Mouse (Mus musculus) right cerebral cortex, postnatal 25 days (tissue): ENCODE measurements around the gene Plekha5.
"Not testable (repeated sequence)": the region's sequence is repeated elsewhere in the genome, so short reads cannot be mapped to it uniquely, and the experiment has no call there.

ENCODE experiments used
- DNase-seq: peaks from one replicate; pipeline ENCODE4 v3.0.0; 2022

The Plekha5 gene

DNA sequence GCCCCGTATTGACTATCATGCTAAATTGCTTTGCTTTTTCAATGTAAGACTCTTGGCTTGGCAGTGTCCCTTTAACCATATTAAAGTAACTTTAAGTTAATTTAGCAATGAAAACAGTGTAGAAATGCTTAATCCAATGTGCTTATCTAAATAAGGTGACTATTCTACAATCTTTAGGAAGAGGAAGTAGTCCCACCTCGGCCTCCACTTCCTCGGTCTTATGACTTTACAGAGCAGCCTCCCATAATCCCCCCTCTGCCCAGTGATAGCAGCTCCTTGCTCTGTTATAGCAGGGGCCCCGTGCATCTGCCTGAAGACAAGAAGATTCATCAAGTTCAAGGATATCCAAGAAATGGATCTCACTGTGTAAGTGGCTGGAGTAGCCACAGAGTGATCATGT is 156.3 kb downstream of the Plekha5 start:
- DNase-seq: no peak

GRCm38 (mm10) chr6:140586714-140587259 is 162.9 kb downstream of the Plekha5 start:
- no peak for DNase-seq

- no peak for DNase-seq
These were observed 167.5 kb downstream of the Plekha5 start for GRCm38 (mm10) chr6:140591331-140591730.

GRCm38 (mm10) chr6:140592713-140593112 is 168.9 kb downstream of the Plekha5 start:
- DNase-seq: no peak

GRCm38 (mm10) chr6:140593420-140594170 is 169.7 kb downstream of the Plekha5 start:
- DNase-seq: peak; percentile 34

GRCm38 (mm10) chr6:140595551-140595950 is 171.7 kb downstream of the Plekha5 start:
- not testable (repeated sequence) for DNase-seq

DNA sequence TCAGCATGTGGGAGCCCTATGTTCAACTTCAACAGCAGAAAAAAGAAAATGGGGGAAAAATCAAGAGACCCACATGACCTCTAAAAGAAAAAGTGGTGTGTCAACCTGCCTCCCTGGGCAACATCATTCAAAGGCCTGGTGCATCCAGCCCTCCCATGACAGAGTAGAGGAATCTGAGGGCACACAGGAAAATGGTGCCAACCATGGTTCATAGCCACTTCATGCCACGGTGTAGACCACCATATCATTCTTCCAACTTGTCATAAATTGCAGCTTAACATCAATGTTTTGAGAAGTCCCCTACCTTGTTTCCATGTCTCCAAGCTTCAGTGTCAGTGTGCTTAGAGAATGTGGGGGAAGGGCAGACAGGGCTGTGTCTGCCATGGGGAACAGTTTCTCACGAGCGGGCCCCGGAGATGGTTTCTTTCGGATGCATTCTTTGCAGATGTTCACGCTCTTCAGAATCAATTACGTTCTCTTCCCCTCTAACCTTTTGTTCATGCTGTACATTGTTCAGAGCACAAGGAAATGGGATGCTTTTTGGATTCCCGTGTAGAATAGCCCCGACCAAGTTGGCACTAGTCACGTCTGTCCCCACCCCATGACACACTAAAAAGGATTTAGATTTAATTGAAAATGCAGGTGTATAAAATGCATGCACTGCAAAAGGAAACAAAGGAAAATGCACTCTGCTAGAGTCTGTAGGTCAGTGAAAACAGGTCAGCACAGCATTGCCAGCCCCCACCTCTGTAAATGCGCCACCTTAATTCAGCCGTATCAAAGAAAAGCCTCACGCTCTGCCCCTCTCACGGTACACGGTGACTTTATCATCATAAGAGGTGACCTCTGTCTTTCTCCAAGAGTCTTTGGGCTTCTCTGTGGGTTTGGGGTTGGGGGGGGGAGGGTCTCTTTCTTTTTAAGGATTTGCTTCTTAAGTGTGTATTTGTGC is 173.8 kb downstream of the Plekha5 start:
- no peak for DNase-seq

DNA sequence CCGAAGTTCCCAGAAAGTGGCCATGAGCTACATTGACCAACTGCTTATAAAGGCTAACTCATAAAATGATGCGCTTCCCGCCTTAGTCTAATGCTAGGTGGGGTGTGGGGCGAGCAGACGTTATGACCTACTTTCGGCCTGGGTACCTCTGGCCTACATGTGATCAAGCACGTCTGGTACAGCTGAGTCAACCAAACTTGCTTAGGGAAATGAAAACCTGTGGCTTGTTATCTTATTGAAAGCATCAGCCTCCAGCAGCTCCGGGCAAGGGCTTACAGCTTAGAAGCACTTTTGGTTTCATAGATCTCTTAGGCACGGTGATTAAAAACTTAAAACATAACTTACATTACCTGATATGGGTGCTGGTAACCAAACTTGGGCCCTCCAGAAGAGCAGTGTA is 174.7 kb downstream of the Plekha5 start:
- no peak for DNase-seq

- DNase-seq: no peak
These were observed 175.5 kb downstream of the Plekha5 start for GRCm38 (mm10) chr6:140599337-140599736.

DNA sequence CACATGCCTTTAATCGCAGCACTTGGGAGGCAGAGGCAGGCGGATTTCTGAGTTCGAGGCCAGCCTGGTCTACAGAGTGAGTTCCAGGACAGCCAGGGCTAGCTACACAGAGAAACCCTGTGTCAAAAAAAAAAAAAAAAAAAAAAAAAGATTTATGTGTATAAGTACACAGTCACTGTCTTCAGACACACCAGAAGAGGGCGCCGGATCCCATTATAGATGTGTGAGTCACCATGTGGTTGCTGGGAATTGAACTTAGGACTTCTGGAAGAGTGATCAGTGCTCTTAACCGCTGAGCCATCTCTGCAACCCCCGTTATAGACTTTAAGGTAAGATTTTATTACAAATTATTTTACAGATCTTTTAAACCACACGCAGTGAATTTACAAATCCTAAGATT is 176.8 kb downstream of the Plekha5 start:
- DNase-seq: not testable (repeated sequence)

DNA sequence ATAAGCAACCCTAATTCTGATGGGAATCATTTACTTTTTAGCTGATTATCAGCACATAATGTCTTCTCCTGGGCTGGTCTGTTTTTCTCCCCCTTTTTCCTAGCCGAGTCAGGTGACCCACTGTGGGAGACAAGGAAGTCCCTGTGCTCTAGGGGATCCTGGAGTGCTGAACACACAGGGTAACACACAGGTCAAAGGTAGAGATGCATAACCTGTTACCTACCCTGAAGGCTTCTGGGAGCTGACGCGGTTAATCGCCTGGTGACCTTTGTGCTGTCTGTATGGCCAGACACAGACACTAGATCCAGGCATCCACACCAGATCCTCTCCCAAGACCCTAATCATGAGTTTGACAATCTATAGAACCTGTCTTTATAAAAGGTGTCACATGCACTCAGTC is 177.3 kb downstream of the Plekha5 start:
- DNase-seq: no peak

DNA sequence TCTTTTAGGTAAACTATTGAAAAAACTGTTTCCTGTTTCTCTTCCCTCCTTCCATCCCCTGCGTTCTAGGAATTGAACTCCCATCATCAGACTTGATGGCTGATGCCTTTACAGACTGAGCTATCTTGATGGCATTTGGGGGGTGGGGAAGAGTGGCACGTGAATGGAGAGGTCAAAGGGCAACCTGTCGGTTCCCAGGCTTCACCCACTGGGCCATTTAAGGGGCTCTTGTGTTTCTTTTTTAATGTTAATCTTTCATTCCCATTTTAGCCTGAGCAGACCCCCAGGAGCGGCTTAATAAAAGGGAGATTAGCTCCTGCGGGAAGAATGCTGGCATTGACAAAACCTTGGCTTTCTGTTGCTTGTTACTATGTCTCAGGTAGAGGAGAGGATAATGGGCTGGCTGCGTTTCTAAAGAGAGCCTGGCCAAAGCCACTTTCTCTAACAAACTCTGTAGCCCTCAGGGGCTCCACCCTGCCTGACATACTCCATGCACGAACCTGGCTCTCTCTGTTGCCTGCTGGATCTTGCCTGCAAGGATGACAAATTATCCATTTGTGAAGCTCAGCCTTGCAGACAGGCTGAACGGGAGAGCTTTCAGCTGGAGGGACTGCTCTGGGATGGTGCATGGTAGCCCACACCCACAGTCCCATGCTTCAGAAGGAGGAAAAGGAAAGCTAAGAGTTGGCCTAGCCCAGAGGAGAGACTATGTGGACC is 179.5 kb downstream of the Plekha5 start:
- DNase-seq: no peak

DNA sequence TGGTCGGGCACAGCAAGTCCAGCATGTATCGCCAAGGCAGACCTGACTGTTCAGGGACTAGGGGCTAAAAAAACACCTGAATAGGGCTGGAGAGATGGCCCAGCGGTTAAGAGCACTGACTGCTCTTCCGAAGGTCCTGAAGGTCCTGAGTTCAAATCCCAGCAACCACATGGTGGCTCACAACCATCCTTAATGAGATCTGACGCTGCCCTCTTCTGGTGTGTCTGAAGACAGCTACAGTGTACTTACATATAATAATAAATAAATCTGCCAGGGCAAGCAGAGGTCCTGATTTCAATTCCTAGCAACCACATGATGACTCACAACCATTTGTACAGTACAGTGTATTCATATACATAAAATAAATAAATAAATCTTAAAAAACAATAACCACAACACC is 181.3 kb downstream of the Plekha5 start:
- not testable (repeated sequence) for DNase-seq

DNA sequence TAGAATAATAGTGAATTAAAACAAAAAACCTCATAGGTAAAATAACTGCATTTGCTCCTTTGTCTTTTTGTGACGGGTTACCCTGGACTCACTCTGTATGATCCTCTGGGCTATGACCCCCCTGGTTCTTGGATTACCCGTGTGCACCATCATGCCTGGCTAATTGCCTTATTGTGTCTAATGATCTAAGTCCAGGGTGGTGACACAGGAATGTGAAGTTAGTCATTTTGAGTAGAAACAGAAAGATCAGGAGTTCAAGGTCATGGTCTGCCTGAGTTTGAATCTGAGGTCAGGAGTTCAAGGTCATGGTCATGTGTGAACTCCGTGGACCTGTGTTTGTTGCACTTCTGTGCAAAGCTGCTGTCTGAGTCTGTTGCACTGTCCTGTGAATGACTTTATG is 181.9 kb downstream of the Plekha5 start:
- no peak for DNase-seq

DNA sequence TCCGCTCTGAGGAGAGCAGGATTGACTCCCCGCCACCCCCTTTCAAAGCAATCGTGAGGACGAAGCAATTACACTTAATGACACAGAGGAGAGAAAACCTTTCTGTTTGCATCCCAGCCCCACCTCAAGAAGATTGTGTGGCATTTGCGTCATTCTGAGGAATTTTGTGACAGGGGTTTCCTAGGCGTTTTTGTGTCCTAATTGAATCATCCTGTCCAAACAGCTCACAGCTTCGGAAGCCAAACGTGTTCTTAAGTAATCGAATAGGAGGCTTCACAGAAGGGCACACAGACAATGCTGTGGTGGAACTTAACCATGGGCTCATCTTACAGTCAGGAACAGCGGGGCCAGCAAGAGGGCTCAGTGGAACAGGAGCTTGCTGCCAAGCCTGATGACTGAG is 182.7 kb downstream of the Plekha5 start:
- no peak for DNase-seq

DNA sequence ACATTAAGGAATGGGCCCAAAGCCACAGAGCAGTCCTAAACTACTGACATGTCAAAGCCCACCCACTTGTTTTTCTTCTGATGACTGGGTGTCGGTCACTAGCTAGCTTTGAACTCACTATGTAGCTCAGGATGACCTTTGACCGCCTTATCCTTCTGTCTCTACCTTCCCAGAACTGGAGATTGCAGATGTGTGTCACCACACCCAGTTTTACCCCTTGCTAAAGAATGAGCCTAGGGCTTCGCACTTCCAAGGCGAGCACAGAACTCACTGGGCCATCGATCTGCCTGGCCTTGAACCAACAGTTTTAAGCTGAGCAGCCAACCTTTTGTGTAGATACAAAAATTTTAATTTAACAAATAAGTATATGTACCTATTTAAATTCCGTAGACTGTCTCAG is 184.8 kb downstream of the Plekha5 start:
- no peak for DNase-seq

DNA sequence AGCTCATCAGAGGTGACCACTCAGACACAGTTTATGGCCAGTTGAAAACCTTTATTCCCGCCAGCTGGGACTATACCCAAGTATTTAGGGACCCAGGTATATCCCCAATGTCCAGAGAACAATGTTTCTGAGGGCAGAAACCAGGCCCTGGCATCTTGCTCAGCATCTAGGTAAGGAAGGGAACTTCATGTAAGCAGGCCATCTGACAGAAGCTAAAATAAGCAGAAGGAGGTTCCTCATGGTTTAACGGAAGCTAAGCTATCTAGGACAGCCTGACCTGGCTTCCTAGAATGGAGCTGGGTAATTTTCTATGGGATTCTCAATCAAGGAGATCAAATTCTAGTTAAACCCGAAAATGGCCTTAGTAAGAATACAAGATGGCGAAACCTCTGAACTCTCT is 185.7 kb downstream of the Plekha5 start:
- DNase-seq: no peak

DNA sequence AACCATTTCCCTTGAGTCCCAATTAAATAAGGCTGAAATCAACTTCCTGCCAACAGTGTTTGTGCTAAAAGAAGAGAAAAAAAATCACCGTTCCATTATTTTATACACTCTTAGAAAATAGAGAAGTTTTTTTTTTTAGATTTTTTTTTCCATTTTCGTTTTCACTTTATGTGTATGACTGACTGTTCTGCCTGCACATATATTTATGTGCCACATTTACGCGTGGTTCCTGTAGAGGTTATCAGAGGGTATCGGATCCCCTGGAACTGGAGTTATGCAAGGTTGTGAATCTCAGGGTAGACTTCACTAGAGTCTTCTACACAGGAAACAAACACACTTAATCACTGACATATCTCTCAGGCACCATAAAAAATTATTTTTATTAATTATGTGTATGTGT is 186.3 kb downstream of the Plekha5 start:
- no peak for DNase-seq

GRCm38 (mm10) chr6:140611282-140611681 is 187.4 kb downstream of the Plekha5 start:
- DNase-seq: no peak

DNA sequence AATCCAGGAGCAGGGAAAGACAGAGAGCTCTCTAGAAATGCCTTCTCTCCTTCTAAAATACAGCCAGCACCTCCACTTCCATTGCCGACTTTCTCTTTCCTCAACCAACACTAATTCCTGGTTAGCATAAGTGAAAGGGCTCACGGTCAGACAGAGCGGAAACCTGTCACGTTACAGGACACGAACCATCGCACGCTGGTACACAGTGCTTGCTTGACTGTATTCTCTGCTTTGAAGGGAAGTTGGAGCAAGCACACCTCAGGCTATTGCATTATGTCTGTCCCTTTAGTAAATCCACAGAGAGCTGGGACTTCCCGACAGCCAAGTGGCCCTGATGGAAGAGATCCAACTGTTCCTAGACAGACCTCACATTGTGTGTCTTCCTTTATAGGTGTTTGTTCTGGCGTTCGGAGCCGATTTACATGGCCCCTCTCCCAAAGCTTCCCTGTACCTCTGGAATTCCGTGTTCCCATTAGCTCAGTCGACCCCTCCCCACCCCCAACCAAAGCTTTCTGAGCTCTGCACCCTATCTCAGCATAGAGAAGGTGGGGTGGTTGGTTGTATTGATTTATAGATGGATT is 188.1 kb downstream of the Plekha5 start:
- DNase-seq: no peak

DNA sequence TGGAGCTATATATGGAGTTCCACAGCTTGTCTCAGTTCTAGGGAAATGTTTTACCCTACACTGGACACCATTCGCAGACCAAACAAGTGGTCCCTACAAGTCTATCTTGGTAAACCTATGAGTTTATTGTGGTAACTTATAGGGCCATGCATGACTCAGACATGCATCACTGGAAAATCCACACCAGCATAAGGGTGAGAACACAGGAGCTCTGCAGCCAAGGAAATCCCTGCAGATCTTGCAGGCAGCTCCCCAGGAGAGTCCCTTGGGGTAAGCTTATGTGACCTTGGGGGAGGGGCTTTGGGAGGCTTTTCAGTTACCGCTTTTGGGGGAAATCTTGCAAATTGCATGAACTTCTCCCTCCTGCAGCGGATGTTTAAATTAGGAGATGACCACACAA is 190.0 kb downstream of the Plekha5 start:
- DNase-seq: no peak

DNA sequence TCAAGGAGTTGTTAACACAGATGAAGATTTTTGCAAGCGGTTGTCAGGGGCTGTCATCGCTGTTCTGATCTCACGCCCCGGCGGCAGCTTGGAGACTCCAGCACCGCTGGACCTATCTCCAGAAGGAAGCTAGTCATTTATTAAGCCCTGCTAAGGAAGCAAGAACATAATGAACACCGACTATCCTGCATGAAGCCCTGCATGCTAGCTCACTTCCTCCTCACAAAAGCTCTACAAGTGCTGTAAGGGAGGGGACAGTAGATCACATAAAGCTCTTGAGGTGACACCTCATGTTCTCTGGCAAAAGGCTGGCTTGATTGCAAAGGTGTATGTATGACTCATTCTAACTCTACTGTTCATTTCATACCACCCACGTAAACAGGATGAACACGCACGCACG is 190.9 kb downstream of the Plekha5 start:
- no peak for DNase-seq
